Mouse (Mus musculus) T-helper 2 cell (primary cell): ENCODE measurements around the gene Slc38a10.

Experiments used
- in situ Hi-C: fragments of 300-600 bp; cut with MboI, MseI; formaldehyde crosslinking; loops from one replicate; pipeline ENCODE4 v1.15.1; 2025; ENCODE audit warnings: high pct_unique_total_duplicates

The Slc38a10 gene

DNA sequence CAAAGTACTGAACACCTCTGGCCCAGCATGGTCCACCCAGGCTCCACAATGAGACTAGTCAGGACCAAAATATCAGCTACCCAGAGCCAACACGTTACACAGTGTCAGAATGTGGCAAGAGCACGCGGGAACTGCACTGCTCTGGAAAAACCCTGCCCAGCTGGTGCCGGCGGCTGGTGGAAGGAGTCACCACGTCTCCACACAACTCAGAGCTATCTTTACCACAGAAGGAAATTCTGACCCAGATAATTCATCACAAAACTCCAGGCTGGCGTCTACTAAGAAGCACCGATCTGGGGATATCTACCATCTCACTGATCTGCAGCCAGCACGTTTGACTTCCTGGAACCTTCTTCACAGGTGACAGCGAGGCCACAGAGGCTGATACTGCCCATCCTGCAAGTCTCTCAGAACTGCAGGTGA, 11.8 kb downstream of the Slc38a10 start:
- in situ Hi-C loops: no loop called here

DNA sequence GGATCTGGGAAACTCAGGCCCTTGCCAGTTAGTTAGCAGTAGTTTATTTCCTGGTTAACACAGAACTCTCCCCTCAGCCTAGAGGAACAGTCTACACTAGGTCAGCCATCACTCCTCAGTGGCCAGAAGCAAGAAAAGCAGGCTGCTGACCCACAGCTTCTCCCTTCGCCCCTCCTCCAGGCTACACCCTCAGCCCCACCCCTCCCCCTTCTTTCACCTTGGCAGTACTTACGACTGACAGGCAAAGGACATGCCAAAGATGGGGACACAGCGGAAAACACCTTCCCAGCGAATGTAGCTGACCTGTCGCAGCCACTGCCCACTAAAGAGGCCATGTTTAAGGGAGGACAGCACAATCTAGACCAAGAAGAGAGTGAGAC, 13.5 kb downstream of the Slc38a10 start:
- in situ Hi-C loops: no loop called here

DNA sequence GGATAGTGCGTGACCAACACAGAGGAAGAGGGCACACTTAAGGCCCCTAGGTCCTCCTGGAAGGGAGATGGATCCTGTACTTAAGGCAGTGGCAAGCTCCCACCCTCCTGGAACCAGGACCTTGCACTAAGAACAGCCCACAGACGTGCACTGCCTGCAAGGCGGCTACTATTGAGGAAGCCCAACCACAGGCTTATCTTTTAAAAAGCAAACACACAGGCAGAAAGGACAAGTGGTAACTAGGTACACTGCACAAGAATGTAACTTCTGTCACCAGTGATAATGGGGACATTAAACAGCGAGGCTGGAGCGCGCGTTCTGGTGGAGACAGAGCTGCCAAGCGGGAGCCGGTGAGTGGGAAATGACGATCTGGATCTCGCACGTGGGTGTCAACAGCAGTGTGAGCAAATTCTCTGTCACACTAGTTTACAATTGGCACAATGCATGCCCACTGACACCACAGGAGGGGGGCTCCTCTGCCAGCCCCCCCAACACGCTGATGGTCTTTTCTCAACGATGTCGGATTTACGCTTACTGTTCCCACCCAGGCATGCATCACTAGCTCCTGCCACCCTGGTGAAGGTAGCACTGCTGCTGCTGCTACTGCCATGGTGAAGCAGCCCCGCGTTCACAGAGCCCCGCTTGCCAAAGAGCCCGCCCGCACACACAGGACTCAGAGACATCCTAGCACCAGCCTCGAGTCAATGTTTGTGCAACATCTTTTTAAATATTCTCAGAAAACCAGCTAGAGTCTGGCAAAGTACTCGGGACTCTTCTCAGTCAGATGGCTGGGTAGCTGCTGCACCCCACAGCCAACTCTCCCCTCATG, 14.1 kb downstream of the Slc38a10 start:
- in situ Hi-C loops: no loop called here

DNA sequence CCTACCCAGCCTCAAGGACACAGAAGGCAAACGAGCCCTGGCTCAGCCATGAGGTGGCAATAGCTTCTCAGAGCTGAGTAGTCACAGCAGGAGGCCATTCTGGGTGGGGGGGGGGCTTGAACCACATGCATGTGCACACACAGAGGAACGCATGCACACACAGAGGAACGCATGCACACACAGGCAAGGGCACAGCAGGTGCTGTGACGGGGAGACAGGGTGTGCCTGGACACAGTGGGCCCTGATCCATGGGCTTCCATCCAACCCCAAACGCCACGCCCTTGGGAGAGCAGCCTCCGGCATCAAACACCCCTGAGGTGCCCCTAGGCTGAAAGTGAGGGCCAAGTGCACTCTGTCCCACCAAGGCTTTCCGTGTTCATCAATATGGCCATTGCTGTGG, 15.0 kb downstream of the Slc38a10 start:
- in situ Hi-C loops: no loop called here

DNA sequence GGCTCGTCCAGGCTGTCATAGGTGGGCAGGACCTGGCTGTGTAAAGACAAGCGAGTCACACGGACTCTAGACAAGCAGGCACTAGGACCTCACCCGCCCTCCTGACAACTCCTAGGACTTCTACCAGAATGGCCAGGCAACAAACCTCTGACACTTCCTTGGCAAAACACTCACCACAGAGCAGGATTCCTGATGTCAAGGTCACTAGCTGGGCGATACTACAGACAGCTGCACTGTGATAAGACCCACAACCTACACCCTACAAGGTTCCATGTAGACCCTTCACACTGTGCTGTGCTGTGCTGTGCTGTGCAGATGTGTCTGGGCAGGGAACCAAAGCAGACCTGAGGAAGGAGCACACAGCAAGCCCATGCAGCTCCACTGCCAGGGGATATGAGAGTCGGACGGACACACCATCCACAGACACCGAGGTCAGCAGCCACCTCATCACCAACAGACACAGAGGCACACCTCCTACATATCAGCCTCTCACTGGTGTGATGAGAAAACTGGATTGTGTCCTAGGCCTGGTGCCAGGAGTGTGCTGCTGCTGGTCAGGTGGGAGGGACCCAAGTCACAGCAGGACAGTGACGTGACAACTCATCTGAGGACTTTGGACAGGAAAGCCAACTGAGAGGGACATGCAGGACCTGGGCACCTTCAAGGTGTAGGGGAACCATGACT, 16.2 kb downstream of the Slc38a10 start:
- in situ Hi-C loops: no loop called here

DNA sequence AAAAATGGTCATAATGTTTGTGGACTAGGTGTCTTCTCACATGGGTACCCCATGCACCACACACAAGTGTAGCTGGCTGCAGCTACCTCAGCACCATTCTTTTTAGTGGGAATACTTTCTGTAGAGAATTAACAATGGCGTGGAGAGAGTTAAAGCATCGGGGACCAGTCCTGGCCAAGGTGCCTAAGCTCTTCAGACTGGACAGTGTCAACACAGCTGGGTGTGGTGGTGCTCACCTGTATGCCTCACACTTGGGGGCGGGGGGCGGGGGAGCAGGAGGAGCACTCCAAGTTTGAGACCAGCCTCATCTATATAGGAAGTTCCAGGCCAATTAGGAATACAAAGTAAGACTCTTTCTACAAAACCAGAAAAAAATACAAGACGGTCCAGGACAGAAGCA, 17.0 kb downstream of the Slc38a10 start:
- in situ Hi-C loops: no loop called here

DNA sequence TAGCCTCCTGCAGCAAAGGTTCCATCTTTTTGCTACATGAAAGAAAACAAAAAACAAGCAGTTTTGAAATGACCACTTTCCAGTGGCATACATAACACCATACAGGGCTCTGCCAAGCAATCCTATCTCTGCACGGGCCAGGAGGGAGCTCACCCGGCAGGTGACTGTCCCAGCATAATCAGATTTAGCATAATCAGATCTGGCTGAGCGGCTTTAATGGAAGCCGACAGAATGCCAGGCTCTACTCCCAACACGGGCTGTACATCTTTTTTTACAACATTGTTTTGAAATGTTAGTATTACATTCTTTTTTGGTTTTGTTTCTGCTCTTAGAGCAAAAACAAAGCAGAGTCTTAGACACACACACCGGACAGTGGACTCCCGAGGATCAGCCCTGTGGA, 21.9 kb downstream of the Slc38a10 start:
- in situ Hi-C loops: no loop called here

DNA sequence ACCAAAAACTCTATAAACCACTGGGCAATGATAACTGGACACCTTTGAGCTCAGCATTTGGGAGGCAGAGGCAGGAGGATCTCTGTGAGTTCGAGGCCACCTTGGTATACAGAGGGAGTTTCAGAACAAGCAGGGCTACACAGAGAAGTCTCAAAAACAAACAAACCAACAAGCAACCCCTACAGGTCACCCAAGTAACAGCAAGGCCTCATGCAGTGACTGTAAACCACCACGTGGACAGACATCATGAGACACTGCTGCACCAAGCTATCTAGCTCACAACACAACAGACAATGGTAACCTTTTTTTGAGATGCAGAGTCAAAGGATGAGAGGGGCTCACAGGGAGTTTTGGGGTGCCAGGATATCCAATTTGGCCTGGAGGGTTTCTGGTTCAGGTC, 24.3 kb downstream of the Slc38a10 start:
- in situ Hi-C loops: no loop called here

DNA sequence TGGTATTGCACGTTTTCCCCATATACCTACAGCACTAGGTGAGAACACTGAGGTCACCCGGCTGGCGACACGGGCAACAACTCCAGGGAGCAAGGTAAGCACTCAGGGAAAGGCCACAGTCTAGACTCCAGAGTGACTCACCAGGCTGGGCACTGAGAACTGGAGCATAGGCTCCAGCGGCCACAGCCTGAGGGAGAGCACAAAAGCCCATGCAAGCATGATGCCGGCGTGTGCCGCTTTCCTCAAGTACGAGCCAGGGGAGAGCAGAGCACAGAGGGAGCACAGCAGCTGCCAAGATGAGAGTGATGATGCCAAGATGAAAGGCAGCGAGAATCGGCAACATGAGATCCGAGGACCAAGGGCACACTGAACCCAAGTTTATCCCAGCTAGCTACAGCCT, 29.0 kb downstream of the Slc38a10 start:
- in situ Hi-C loops: no loop called here

DNA sequence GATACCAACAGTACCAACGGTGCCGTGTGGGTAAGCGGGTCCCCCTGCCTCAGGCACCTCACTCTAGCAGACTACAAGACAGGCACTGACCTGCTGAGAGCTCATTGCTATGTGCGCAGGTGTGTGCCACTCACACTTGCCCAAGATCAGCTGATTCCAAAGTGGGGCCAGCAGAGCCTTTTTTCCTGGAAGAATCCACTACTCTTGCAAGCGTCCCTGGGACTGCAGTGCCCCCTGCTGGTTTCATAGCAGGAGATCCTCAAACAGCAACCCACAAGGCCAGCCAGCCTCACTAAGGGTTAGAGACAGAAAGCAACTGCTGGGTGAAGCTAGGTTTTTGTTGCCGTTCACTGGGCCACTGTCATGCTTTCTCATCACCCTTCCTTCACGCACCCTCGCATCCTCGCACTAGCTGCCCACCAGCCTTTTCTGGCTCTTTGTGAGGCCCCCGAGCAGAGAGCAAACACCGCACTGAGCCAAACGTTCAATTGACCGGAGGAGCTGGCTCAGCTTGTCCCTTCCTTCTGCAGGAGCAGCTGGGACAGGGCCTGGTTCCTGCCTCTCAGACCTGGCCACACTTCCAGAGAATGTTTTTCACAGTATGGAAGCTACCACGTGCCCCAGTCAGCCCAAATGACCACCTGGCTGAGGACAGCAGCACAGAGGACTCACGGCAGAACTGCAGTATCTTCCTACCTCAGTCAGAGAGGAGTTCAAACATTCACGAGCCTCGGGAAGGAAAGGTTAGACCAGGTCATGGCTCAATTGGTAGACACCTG, 30.3 kb downstream of the Slc38a10 start:
- in situ Hi-C loops: no loop called here

DNA sequence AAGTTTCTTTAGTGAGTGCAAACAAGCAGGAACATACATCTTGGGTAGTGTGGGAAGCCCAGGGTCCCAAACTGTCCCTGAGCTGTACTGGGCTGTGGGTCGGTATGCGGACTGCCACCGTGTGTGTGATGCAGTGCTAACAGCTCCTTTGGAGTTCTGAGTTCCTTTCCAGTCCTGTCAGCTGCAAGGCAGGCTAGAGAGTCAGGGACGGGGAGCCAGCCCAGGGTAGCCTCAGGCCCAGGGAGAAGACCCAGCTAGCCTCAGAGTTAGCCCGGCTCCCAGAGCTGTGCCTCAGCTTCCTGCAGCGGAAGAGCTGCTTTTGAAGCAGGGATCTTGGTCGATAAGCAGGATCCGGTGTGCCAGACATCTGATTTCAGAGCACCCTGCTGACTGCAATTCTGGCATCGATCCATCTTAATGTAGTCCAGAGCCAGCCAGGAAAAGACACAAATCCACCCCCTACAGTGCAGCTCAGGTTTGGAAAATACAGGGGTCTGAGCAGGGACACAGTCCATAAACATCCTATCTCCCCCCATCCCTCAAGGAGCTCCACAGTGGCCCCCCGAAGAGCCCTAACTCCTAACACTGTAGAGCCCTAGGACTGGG, 31.1 kb downstream of the Slc38a10 start:
- in situ Hi-C loops: no loop called here

DNA sequence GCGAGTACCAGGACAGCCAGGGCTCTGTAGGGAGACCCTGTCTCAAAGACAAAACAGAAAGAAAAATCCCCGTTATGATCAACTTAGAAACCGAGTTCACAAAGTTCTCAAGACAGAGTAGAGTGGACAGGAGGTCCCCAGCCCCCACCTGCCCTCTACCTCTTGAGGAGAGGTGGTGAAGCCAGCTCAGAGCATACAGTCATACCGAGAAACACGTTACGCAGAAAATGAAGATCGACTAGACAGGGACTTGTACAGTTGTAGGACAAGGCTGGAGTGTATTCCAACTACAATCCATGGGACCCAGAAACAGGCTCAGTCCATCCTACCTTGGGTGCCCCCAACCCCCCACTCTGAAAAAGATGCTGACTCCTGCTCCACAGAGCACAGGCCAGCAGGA, 32.0 kb downstream of the Slc38a10 start:
- in situ Hi-C loops: no loop called here

DNA sequence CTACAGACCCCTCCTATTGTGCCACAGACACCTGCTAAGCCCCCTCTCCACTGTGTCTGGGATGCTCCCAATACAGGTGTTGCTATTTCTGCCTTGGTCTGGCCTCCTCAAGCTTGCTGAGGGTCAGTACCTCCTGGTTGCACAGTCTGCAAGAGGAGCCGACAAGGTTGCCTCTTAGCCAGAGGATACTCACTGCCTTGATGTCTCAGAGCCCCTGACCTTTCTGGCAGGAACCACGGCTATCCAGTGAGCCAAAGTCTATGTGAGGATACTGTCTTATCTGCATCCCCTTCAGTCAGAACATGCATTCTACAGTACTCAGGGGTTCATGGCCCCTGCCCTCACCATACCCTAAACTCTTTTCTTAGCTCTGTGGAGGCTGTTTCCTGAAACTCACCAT, 33.5 kb downstream of the Slc38a10 start:
- in situ Hi-C loops: no loop called here

DNA sequence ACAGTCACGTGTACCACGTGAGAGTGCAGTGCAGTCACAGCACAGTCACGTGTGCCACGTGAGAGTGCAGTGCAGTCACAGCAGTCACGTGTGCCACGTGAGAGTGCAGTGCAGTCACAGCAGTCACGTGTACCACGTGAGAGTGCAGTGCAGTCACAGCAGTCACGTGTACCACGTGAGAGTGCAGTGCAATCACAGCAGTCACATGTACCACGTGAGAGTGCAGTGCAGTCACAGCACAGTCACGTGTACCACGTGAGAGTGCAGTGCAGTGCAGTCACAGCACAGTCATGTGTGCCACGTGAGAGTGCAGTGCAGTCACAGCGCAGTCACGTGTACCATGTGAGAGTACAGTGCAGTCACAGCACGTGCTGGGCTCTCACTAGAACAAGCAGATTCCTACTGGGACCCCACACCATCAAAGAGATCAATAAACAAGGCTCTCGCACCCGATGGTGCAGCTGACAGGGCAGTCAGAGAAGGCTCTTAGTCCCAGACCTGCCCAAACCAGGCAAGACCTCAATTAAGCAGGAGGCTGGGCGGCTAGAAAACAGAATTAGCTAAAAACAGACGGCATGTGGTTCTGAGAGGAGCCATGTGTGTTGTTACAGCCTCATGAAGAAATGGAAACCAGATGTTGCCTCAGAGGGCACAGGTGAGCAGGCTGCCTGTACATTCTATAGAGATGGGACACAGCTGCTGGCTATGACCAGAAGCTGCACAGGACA, 36.5 kb downstream of the Slc38a10 start:
- in situ Hi-C loops: no loop called here

DNA sequence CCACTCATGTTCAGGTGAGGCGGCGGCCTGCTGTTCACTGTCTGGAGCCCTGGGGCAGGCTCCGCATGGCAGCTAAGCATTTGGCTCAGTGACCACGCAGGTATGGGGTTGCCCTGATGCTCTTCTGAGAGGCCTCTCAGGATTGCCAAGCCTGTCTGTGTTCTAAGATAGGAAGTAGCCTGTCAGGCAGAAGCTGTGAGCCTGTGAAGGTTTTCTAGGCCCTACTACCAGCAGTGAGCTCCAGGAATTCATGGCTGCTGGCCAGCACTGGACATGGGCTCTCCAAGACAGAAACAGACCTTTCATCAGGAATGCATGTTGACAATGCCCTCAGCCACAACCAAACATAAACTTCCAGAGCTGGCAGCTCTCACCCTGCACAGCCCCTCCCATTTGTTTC, 39.0 kb downstream of the Slc38a10 start:
- in situ Hi-C loops: no loop called here

DNA sequence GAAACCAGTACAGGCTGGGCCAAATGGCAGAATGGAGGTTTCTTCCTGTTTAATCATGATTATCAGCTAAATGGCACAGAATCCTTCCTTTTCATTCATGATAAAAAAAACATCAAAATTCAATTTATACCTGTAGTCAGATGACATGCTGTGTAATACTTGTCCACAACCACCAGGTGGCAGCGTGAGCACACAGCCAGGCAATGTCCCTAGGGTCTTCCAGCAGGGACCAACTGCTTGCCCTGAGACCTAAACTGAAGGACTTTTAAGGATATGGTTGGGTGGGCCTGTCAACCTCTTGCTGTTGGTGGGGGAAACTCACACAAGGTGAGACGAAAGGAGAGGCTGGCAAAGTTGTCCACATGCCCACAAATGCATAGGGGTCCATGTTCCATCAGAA, 40.1 kb downstream of the Slc38a10 start:
- in situ Hi-C loops: no loop called here

DNA sequence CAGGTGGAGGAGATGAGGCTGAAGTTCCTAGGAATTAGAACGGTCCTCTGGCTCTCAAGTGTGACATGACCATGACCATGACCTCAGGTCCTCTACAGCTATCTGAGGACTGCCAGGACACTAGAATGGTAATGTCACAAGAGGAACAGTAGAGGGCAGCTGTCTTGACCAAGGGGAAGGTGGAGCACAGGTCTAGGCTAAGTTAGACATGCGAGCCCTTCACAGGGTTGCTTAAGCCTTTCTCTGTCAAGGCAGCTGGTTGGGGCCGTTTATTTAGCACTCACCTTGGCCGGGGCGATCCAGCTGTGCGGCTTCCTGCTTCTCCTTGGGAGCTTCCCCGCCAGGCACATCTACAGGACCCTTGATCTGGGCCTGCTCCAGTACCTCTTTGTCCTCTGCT, 40.6 kb downstream of the Slc38a10 start:
- in situ Hi-C loops: no loop called here

DNA sequence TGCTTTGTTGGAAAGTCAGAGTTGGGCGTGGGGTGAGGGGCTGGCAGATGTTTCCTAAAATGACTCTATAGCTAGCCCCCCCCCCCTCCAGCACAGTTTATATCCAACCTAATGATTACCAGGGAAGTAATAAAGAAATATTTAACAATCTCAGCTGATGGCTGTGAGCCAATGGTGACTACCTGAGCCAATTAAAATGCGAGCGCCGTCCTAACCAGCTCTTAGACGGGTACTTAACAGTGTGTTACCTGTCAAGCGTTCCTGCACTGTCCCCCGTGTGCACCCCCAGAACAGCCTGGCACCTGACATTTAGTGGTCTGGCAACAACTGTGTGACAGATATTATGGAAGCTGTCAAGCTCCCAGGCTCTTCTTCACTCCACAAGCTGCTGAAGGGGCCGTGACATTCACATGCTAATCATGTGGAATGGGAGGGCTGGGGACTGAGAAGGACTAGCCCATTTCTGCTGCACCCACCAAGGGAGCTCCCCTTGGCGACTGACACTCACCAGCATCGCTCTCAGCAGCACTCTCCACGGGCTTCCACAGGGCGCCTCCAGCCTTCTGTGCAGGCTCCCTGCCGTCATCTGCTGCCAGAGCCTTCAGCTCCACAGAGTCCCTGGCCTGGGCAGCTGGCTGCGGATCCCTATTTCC, 41.5 kb downstream of the Slc38a10 start:
- in situ Hi-C loops: no loop called here

DNA sequence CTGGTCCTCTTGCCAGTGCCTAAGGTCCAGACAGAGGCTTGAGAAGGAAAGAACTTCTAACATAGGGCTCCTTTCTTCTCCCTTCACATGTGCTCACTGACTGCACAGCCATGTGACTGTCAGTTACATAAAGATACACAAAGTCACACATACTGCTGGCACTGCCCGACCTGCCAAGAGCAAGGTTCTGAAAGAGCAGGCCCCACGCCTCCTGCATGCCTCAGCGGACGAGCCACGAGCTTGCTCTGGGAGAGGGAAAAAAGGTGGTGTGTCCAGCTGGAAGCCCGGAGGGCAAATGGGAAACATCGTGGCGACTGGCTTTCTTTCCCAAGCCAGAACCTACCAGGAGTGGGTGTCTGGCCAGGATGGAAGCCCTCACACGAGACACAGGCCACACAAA, 43.4 kb downstream of the Slc38a10 start:
- in situ Hi-C loops: no loop called here

DNA sequence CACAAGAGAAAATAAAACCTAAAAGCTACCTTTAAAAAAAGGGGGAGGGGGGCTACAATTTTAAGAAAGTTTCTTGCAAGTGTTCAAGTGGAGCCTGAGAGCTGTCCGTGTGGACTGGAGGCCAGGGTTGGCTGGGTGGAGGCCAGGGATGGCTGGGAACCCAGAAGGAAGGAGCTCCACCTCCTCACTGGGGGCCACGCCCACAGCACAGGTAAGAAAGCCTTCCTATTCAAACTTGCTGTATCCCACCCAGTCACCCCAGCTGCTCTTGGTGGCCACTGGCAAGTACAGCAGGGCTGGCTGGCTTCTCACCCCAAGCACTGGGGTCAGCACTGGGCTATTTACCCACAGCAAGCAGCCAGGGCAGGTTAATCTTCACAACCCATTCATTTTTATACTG, 44.1 kb downstream of the Slc38a10 start:
- in situ Hi-C loops: no loop called here

DNA sequence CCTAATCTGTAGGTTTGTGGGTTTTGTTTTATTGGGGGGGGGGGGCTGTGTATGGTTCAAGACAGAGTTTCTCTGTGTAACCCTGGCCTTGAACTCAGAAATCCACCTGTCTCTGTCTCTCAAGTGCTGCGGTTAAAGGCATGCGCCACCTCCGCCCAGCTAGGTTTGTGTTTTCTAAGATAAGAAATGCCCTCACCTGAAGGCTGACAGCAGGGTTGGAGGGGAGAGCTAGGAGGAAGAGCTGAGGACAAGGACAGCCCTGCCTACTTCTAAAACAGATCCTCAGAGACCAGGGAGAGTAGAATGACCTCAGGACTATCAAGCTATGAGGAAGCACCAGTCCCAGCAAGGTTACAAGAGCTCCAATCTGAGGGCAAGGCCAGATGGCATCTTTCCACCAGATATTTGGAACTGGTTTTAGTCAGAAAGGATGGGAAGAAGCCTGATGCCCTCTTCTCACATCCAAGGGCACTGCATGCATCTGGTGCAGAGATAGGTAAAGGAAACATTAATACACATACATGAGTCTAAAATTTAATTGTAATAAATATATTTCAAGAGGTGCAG, 47.6 kb downstream of the Slc38a10 start:
- in situ Hi-C loops: no loop called here
